Mouse (Mus musculus) hindbrain, postnatal 0 days (tissue): ENCODE measurements around the gene Scyl1. TPM values are rescaled to one million over a fixed set of nuclear protein-coding genes. Genes with fewer than 3 reads are reported as not detected.

Source experiments
- ATAC-seq: fragments of 200-750 bp; cut with Nextera tagmentation; 2 replicates; pipeline ENCODE4 v1.8.0; 2017; ENCODE audit warnings: mild to moderate bottlenecking, moderate TSS enrichment, moderate library complexity
- DNase-seq: peaks from one replicate; pipeline ENCODE4 v3.0.0-alpha.2; 2015; ENCODE audit warnings: low spot score
- H3K27ac ChIP-seq: fragments of 300-500 bp; sonication (generic); 2 replicates; pipeline ENCODE4 v1.5.1; 2014; ENCODE audit warnings: mild to moderate bottlenecking
- H3K27me3 ChIP-seq: fragments of 300-500 bp; sonication (generic); 2 replicates; pipeline ENCODE4 v1.6.1; 2014; ENCODE audit warnings: low read length, mixed read lengths; ENCODE audit not compliant: insufficient read depth
- H3K36me3 ChIP-seq: fragments of 300-500 bp; sonication (generic); 2 replicates; pipeline ENCODE4 v1.6.1; 2014; ENCODE audit warnings: low read length, mixed read lengths; ENCODE audit not compliant: insufficient read depth
- H3K4me1 ChIP-seq: fragments of 300-500 bp; sonication (generic); 2 replicates; pipeline ENCODE4 v1.6.1; 2014; ENCODE audit warnings: antibody characterized with exemption, low read length, mixed read lengths; ENCODE audit not compliant: insufficient read depth
- H3K4me2 ChIP-seq: fragments of 300-500 bp; sonication (generic); 2 replicates; pipeline ENCODE4 v1.6.1; 2014; ENCODE audit warnings: low read depth, mild to moderate bottlenecking, low read length, moderate library complexity, mixed read lengths
- H3K4me3 ChIP-seq: fragments of 300-500 bp; sonication (generic); 2 replicates; pipeline ENCODE4 v1.5.1; 2014; ENCODE audit warnings: low read length
- H3K9ac ChIP-seq: fragments of 300-500 bp; sonication (generic); replicated peaks from 2 replicates; pipeline ENCODE4 v1.6.1; 2014; ENCODE audit warnings: mild to moderate bottlenecking, low read length, moderate library complexity, mixed read lengths
- H3K9me3 ChIP-seq: fragments of 300-500 bp; sonication (generic); 2 replicates; pipeline ENCODE4 v1.6.1; 2016; ENCODE audit warnings: low read length, mixed read lengths
- CTCF ChIP-seq: IDR thresholded peaks from 2 replicates; pipeline ENCODE4 v1.5.1; 2016; ENCODE audit warnings: antibody characterized with exemption, control low read depth, low read depth
- WGBS: fragments of 180-500 bp; shearing (Covaris S2); extraction: QIAGEN DNeasy Blood & Tissue Kit; methylation state at CpG from one replicate; pipeline ENCODE4 v1.1.7; 2014; 5-methylcytosine and 5-hydroxymethylcytosine counted together
- polyA plus RNA-seq: library from polyadenylated mRNA; unstranded; fragments of >200 nt; fragmentation: Nextera tagmentation; extraction: Ambion mirVana; gene quantifications from 2 replicates; pipeline ENCODE4 v1.2.1, GENCODE M21; 2015
- total RNA-seq: library from RNA; depleted of rRNA; stranded (reverse); fragments of >200 nt; gene quantifications from 2 replicates; pipeline ENCODE4 v1.2.3, GENCODE M21; 2014

Scyl1 gene
- total and polyA plus RNA-seq, 2 experiments from 2014 or later = 76.2 to 96.6 TPM

DNA sequence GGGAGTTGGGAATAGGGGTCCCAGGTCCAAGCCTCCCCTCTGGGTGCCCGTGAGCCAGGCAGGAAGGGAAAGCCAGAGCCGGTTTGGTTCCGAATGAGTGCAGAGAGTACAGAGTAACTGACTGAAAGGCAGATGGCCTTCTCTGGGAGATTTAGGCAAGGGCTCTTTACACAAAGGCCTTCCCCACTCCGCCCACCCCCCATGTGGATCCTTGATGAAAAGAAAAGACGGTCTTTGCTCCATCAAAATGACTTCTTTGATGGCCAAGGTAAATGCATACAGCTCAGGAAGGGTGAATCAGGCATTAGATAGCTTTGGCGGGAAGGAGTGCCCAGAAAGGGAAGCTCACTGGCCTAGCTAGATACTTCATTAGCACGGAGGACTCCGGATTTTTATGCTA, 7.1 kb upstream of the Scyl1 start:
- H3K4me3 ChIP-seq = no peak overlapping the region

DNA sequence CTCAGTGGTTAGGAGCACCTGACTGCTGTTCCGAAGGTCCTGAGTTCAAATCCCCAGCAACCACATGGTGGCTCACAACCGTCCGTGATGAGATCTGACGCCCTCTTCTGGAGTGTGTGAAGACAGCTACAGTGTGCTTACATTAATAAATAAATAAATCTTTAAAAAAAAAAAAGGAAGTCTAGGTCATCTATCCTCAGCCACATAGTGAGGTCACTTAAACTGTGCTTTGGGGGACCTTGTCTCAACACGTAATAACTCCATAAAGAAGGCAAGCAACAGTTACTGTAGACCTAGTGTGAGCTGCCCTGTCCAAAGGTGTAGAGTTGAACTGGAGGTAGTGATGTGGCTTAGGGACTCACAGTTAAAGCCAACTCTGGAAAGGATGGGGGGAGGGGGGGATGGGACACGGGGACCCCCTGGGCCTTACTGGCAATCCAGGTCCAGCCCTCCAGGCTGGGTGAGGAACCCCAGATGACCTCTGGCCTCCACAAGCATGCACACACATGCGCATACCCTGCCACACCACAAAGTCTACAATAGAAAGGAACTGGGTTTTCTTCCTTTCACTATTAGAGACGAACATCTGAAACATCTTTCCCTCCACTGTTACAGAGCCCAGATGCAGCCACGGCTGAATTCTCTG, 6.3 kb upstream of the Scyl1 start:
- 77% methylated on average over 9 of the region's 9 CpGs for WGBS
- ATAC-seq = no peak
- H3K4me3 ChIP-seq = no peak overlapping the region
- no peaks in the 10 kb centered on the region for H3K4me1 ChIP-seq
- no peak overlapping the region for H3K27ac ChIP-seq
- no peak overlapping the region for H3K9ac ChIP-seq
- no peaks in the 10 kb centered on the region for H3K36me3 ChIP-seq
- TF ChIP-seq CTCF = 0 out of 2 replicates have a peak, but pooled peaks have one; percentile 3
- DNase-seq = no peak
- no peaks in the 10 kb centered on the region for H3K9me3 ChIP-seq
- H3K4me2 ChIP-seq = no peak overlapping the region
- no peaks in the 10 kb centered on the region for H3K27me3 ChIP-seq

More for the DNA sequence above, 7.1 kb upstream of the Scyl1 start:
- Histone ChIP-seq H3K27me3 (no peaks in the 10 kb centered on the region), H3K9me3 (no peaks in the 10 kb centered on the region), H3K4me1 (no peaks in the 10 kb centered on the region), H3K4me2 (no peak overlapping the region), H3K27ac (no peak overlapping the region), H3K36me3 (no peaks in the 10 kb centered on the region), H3K9ac (no peak overlapping the region)
- WGBS = 50% methylated on average over 8 of the region's 8 CpGs
- TF ChIP-seq CTCF = no peak
- DNase-seq = no peak
- no peak for ATAC-seq

GRCm38 (mm10) chr19:5770311-5770710, 908 bp downstream of the Scyl1 start:
- H3K27ac ChIP-seq = peak overlapping the region; percentile 86
- 35% methylated on average over 9 of the region's 9 CpGs for WGBS
- peaks cover 10% of the 10 kb centered on the region for H3K4me1 ChIP-seq
- H3K36me3 ChIP-seq = peaks cover 36% of the 10 kb centered on the region
- TF ChIP-seq CTCF = no peak
- peak overlapping the region; percentile 85 for H3K9ac ChIP-seq
- no peaks in the 10 kb centered on the region for H3K9me3 ChIP-seq
- H3K27me3 ChIP-seq = no peaks in the 10 kb centered on the region
- peak overlapping the region; percentile 94 for H3K4me2 ChIP-seq
- H3K4me3 ChIP-seq = peak overlapping the region; percentile 60
- DNase-seq = no peak
- no peak for ATAC-seq

DNA sequence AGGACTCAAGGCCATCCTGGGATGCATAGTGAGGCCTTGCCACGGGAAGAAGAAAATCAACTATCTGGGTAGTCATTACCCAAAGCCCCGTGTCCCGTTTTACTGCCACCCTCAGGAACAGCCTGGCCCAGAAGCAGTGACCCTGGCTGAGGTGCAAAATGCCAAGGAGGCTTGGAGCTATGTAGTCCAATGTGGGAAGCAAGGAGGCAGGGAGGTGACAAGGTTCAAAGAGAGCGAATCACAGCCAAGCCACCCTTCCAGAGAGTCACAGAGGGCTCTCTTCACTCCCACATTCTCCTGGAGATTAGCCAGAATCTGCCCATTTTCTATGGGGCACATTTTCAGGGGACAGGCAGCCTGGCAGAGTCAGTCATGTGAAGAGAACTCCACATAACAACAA, 3.9 kb downstream of the Scyl1 start:
- Histone ChIP-seq H3K9ac (no peak overlapping the region), H3K4me2 (no peak overlapping the region), H3K27ac (no peak overlapping the region), H3K27me3 (no peaks in the 10 kb centered on the region), H3K4me3 (no peak overlapping the region), H3K4me1 (peaks cover 10% of the 10 kb centered on the region), H3K36me3 (peaks cover 60% of the 10 kb centered on the region), H3K9me3 (no peaks in the 10 kb centered on the region)
- WGBS = 82% methylated on average over 4 of the region's 4 CpGs
- DNase-seq (no peak), ATAC-seq (no peak)
- TF ChIP-seq CTCF = no peak

GRCm38 (mm10) chr19:5763163-5763562, 8.1 kb downstream of the Scyl1 start:
- no peaks in the 10 kb centered on the region for H3K27me3 ChIP-seq
- no peak overlapping the region for H3K4me2 ChIP-seq
- no peak for DNase-seq
- 93% methylated on average over 6 of the region's 6 CpGs for WGBS
- peaks cover 81% of the 10 kb centered on the region for H3K36me3 ChIP-seq
- no peak for TF ChIP-seq CTCF
- no peak overlapping the region for H3K4me3 ChIP-seq
- no peaks in the 10 kb centered on the region for H3K4me1 ChIP-seq
- no peak overlapping the region for H3K9ac ChIP-seq
- ATAC-seq = no peak
- H3K27ac ChIP-seq = no peak overlapping the region
- H3K9me3 ChIP-seq = no peaks in the 10 kb centered on the region

DNA sequence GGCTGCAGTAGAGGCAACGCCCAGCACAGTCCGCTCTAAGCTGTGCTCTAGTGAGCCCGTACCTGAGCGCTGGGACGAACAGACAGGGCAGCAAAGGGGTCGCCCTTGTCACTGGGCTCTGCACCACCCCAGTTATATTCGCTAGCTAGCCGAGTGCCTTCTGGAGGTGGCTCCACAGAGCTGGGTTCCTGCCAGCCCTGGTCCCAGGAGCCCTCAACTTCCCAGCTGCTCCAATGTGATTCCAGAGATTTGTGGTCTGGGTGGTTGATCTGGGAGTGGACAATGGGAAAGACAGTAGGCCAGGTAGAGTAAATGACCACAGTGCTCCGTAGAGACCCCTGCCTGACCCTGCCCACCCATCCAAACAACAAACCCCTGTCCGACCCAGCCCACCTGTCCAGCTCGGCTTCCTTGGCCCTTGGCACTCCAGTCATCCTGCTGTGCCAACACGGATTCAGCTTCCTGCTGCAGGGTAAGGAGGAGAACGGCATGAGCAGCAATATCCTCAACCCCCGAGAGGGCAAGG, 12.3 kb downstream of the Scyl1 start:
- 75% methylated on average over 14 of the region's 14 CpGs for WGBS
- DNase-seq (peak; percentile 29), ATAC-seq (no peak)
- no peak for TF ChIP-seq CTCF
- H3K4me2 ChIP-seq = no peak overlapping the region
- no peak overlapping the region for H3K4me3 ChIP-seq
- 0 out of 2 replicates have a peak, but pooled peaks cover 5% of the 10 kb centered on the region for H3K27me3 ChIP-seq
- peaks cover 47% of the 10 kb centered on the region for H3K36me3 ChIP-seq
- no peaks in the 10 kb centered on the region; the same call in 1 of the 2 replicates for H3K4me1 ChIP-seq
- no peak overlapping the region for H3K9ac ChIP-seq
- no peak overlapping the region for H3K27ac ChIP-seq
- H3K9me3 ChIP-seq = no peaks in the 10 kb centered on the region
